Mouse (Mus musculus) brain, adult 2 months (tissue): Measurements from ENCODE around the gene Col1a2.

Experiments
- DNase-seq: peaks from one replicate; pipeline ENCODE4 v3.0.0; 2011; ENCODE audit warnings: low read depth, low spot score

The Col1a2 gene

DNA sequence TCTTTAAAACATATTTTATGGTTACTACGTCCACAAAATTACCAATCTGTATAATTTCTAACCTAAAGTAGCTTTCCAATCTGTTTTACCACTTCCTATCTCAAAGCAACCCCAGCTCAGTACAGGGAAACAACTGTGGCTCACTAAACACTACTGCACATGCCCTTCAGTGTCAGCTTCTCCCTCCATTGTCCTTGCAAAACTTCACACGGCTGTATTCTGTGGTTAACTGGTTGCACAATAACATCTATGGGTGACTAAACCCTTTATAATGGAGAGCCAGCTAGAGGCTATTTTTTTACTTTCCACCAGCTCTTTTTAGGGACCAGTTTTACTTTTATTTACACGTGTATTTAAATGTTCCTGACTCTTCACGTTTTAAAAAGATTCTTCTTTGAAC lies 83.3 kb downstream of the Col1a2 start:
- no peak for DNase-seq

DNA sequence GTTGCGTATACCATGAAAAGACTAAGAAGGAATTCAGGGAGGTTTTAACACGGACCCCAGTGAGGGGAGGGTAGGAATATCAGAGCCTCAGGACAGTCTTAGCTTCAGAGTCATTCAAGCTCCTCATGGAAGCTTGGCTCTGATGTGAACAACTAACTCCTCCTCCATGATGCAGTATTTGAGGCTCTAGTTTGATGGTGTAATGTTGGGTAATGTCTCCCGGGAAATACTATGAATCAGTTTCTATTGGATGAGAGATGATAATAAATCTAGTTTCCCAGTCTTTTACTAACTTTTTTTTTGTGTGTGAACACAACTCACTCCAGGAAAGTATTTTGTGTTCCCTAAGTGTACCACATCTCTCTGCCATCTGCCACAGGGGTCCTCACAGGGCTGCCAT lies 84.1 kb downstream of the Col1a2 start:
- DNase-seq, result no peak

DNA sequence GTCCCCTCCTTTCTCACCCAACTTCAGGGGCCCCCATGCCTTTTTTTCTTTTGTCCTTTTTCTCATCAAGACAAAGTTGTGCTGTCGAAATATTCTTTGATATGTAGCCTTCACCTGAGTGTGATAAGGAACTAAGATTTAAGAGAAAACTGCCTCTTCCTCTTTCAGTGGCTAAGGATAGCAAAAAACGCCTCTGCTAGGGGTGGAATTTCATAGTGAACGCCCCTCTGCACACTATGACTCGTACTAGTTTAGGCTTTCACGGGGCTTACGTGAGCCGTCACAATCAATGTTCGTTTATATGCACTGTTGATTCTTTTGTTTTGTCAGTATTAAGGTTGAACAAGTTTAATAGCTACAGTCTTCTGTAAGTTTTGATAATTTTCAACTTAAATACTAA lies 85.5 kb downstream of the Col1a2 start:
- no peak for DNase-seq
